Mouse (Mus musculus): Measurements from ENCODE around the gene Twist2. TPM values are rescaled to one million over a fixed set of nuclear protein-coding genes. Genes with fewer than 3 reads are reported as not detected.

The Twist2 gene
- polyA plus RNA-seq, 1 experiment from 2014 or later: 2.7 TPM

GRCm38 (mm10) chr1:91858101-91858790 is 57.0 kb downstream of the Twist2 start:
- Histone ChIP-seq H3K4me3 (ENCODE audit: low read depth, low read length) (no peak overlapping the region), H3K4me1 (replicated peaks; ENCODE audit: control insufficient read depth, insufficient read depth, low read length) (0 out of 2 replicates have a peak, but pooled peaks cover 4% of the 10 kb centered on the region), H3K9ac (ENCODE audit: low read depth, low read length) (no peak overlapping the region), H3K9me3 (ENCODE audit: control insufficient read depth) (no peaks in the 10 kb centered on the region), H3K36me3 (ENCODE audit: control insufficient read depth, insufficient read depth) (no peaks in the 10 kb centered on the region), H3K27ac (ENCODE audit: low read depth, low read length) (no peak overlapping the region), H3K27me3 (replicated peaks; ENCODE audit: control insufficient read depth, insufficient read depth, low read length) (no peaks in the 10 kb centered on the region), H3K4me2 (replicated peaks; ENCODE audit: low read depth) (no peak overlapping the region)
- no peak for ATAC-seq
- no peak for TF ChIP-seq CTCF (IDR thresholded peaks at IDR 0.05; ENCODE audit: low read depth)
- 75% methylated on average over 11 of the region's 11 CpGs for WGBS

- 100% methylated on average over 1 of the region's 1 CpGs for WGBS
- Histone ChIP-seq H3K36me3 (ENCODE audit: control insufficient read depth, insufficient read depth) (no peaks in the 10 kb centered on the region), H3K27ac (ENCODE audit: low read depth, low read length) (no peak overlapping the region), H3K9ac (ENCODE audit: low read depth, low read length) (no peak overlapping the region), H3K9me3 (ENCODE audit: control insufficient read depth) (no peaks in the 10 kb centered on the region), H3K4me3 (ENCODE audit: low read depth, low read length) (no peak overlapping the region), H3K4me2 (replicated peaks; ENCODE audit: low read depth) (no peak overlapping the region), H3K4me1 (replicated peaks; ENCODE audit: control insufficient read depth, insufficient read depth, low read length) (0 out of 2 replicates have a peak, but pooled peaks cover 4% of the 10 kb centered on the region), H3K27me3 (replicated peaks; ENCODE audit: control insufficient read depth, insufficient read depth, low read length) (no peaks in the 10 kb centered on the region)
- no peak for ATAC-seq
- no peak for TF ChIP-seq CTCF (IDR thresholded peaks at IDR 0.05; ENCODE audit: low read depth)
Observed at GRCm38 (mm10) chr1:91858901-91859300, 57.6 kb downstream of the Twist2 start.

GRCm38 (mm10) chr1:91861511-91861910 is 60.2 kb downstream of the Twist2 start:
- 44% methylated on average over 7 of the region's 7 CpGs for WGBS

GRCm38 (mm10) chr1:91866001-91866400 is 64.7 kb downstream of the Twist2 start:
- no peak for TF ChIP-seq CTCF (IDR thresholded peaks at IDR 0.05; ENCODE audit: low read depth)
- no peak overlapping the region for H3K27ac ChIP-seq (ENCODE audit: low read depth, low read length)
- H3K36me3 ChIP-seq (ENCODE audit: control insufficient read depth, insufficient read depth): no peaks in the 10 kb centered on the region
- no peaks in the 10 kb centered on the region for H3K9me3 ChIP-seq (ENCODE audit: control insufficient read depth)
- H3K9ac ChIP-seq (ENCODE audit: low read depth, low read length): no peak overlapping the region
- no peak overlapping the region for H3K4me2 ChIP-seq (replicated peaks; ENCODE audit: low read depth)
- no peaks in the 10 kb centered on the region for H3K4me1 ChIP-seq (replicated peaks; ENCODE audit: control insufficient read depth, insufficient read depth, low read length)
- no peaks in the 10 kb centered on the region for H3K27me3 ChIP-seq (replicated peaks; ENCODE audit: control insufficient read depth, insufficient read depth, low read length)
- ATAC-seq: no peak
- 57% methylated on average over 2 of the region's 2 CpGs for WGBS
- H3K4me3 ChIP-seq (ENCODE audit: low read depth, low read length): no peak overlapping the region

More at GRCm38 (mm10) chr1:91861511-91861910, 60.2 kb downstream of the Twist2 start:
- H3K27me3 ChIP-seq (replicated peaks; ENCODE audit: control insufficient read depth, insufficient read depth, low read length): no peaks in the 10 kb centered on the region
- 0 out of 2 replicates have a peak, but pooled peaks cover 4% of the 10 kb centered on the region for H3K4me1 ChIP-seq (replicated peaks; ENCODE audit: control insufficient read depth, insufficient read depth, low read length)
- no peak overlapping the region for H3K4me2 ChIP-seq (replicated peaks; ENCODE audit: low read depth)
- H3K27ac ChIP-seq (ENCODE audit: low read depth, low read length): no peak overlapping the region
- no peak for TF ChIP-seq CTCF (IDR thresholded peaks at IDR 0.05; ENCODE audit: low read depth)
- H3K36me3 ChIP-seq (ENCODE audit: control insufficient read depth, insufficient read depth): no peaks in the 10 kb centered on the region
- no peak for ATAC-seq
- no peak overlapping the region for H3K4me3 ChIP-seq (ENCODE audit: low read depth, low read length)
- H3K9me3 ChIP-seq (ENCODE audit: control insufficient read depth): no peaks in the 10 kb centered on the region
- no peak overlapping the region for H3K9ac ChIP-seq (ENCODE audit: low read depth, low read length)

GRCm38 (mm10) chr1:91871101-91871500 is 69.8 kb downstream of the Twist2 start:
- Histone ChIP-seq H3K9ac (ENCODE audit: low read depth, low read length) (no peak overlapping the region), H3K4me1 (replicated peaks; ENCODE audit: control insufficient read depth, insufficient read depth, low read length) (no peaks in the 10 kb centered on the region), H3K27me3 (replicated peaks; ENCODE audit: control insufficient read depth, insufficient read depth, low read length) (no peaks in the 10 kb centered on the region), H3K4me2 (replicated peaks; ENCODE audit: low read depth) (no peak overlapping the region), H3K4me3 (ENCODE audit: low read depth, low read length) (no peak overlapping the region), H3K36me3 (ENCODE audit: control insufficient read depth, insufficient read depth) (no peaks in the 10 kb centered on the region), H3K27ac (ENCODE audit: low read depth, low read length) (no peak overlapping the region), H3K9me3 (ENCODE audit: control insufficient read depth) (no peaks in the 10 kb centered on the region)
- WGBS: 50% methylated on average over 6 of the region's 6 CpGs
- no peak for ATAC-seq
- TF ChIP-seq CTCF (IDR thresholded peaks at IDR 0.05; ENCODE audit: low read depth): no peak

GRCm38 (mm10) chr1:91872388-91873059 is 71.3 kb downstream of the Twist2 start:
- Histone ChIP-seq H3K4me1 (replicated peaks; ENCODE audit: control insufficient read depth, insufficient read depth, low read length) (no peaks in the 10 kb centered on the region), H3K9me3 (ENCODE audit: control insufficient read depth) (no peaks in the 10 kb centered on the region), H3K4me2 (replicated peaks; ENCODE audit: low read depth) (no peak overlapping the region), H3K4me3 (ENCODE audit: low read depth, low read length) (no peak overlapping the region), H3K27ac (ENCODE audit: low read depth, low read length) (no peak overlapping the region; the same call in 1 of the 2 replicates), H3K36me3 (ENCODE audit: control insufficient read depth, insufficient read depth) (no peaks in the 10 kb centered on the region), H3K27me3 (replicated peaks; ENCODE audit: control insufficient read depth, insufficient read depth, low read length) (no peaks in the 10 kb centered on the region), H3K9ac (ENCODE audit: low read depth, low read length) (no peak overlapping the region)
- no peak for ATAC-seq
- WGBS: 28% methylated on average over 8 of the region's 8 CpGs
- TF ChIP-seq CTCF (IDR thresholded peaks at IDR 0.05; ENCODE audit: low read depth): no peak
